Mouse (Mus musculus) neural tube, embryonic 13.5 days (tissue): Measurements from ENCODE around the gene Xiap. TPM values are rescaled to one million over a fixed set of nuclear protein-coding genes. Genes with fewer than 3 reads are reported as not detected.

ENCODE experiments used
- ATAC-seq: fragments of 200-750 bp; cut with Nextera tagmentation; 2 replicates; pipeline ENCODE4 v1.8.0; 2017; ENCODE audit warnings: low read depth, mild to moderate bottlenecking, moderate TSS enrichment, moderate library complexity
- H3K27ac ChIP-seq: fragments of 300-500 bp; sonication (generic); replicated peaks from 2 replicates; pipeline ENCODE4 v1.5.1; 2015; ENCODE audit warnings: moderate library complexity, mild to moderate bottlenecking, inconsistent platforms
- H3K27me3 ChIP-seq: fragments of 300-500 bp; sonication (generic); 2 replicates; pipeline ENCODE4 v1.6.1; 2015; ENCODE audit warnings: mild to moderate bottlenecking, inconsistent platforms
- H3K36me3 ChIP-seq: fragments of 300-500 bp; sonication (generic); 2 replicates; pipeline ENCODE4 v1.6.1; 2015; ENCODE audit warnings: mild to moderate bottlenecking, inconsistent platforms
- H3K4me1 ChIP-seq: fragments of 300-500 bp; sonication (generic); replicated peaks from 2 replicates; pipeline ENCODE4 v1.6.1; 2015; ENCODE audit warnings: inconsistent platforms
- H3K4me2 ChIP-seq: fragments of 300-500 bp; sonication (generic); 2 replicates; pipeline ENCODE4 v1.6.1; 2015; ENCODE audit warnings: inconsistent platforms, mild to moderate bottlenecking, moderate library complexity
- H3K4me3 ChIP-seq: fragments of 300-500 bp; sonication (generic); 2 replicates; pipeline ENCODE4 v1.5.1; 2015; ENCODE audit warnings: mild to moderate bottlenecking, inconsistent platforms
- H3K9ac ChIP-seq: fragments of 300-500 bp; sonication (generic); 2 replicates; pipeline ENCODE4 v1.6.1; 2015; ENCODE audit warnings: moderate library complexity, mild to moderate bottlenecking, inconsistent platforms
- H3K9me3 ChIP-seq: fragments of 300-500 bp; sonication (generic); 2 replicates; pipeline ENCODE4 v1.6.1; 2016; ENCODE audit warnings: inconsistent platforms
- WGBS: fragments of 180-500 bp; shearing (Covaris S2); methylation state at CpG from one replicate; pipeline ENCODE4 v1.1.7; 2015; 5-methylcytosine and 5-hydroxymethylcytosine counted together
- polyA plus RNA-seq: library from polyadenylated mRNA; unstranded; fragments of >200 nt; fragmentation: Nextera tagmentation; extraction: Ambion mirVana; gene quantifications from 2 replicates; pipeline ENCODE4 v1.2.1, GENCODE M21; 2015

Gene Xiap
- polyA plus RNA-seq, 1 experiment from 2014 or later, result 10.7 TPM

DNA sequence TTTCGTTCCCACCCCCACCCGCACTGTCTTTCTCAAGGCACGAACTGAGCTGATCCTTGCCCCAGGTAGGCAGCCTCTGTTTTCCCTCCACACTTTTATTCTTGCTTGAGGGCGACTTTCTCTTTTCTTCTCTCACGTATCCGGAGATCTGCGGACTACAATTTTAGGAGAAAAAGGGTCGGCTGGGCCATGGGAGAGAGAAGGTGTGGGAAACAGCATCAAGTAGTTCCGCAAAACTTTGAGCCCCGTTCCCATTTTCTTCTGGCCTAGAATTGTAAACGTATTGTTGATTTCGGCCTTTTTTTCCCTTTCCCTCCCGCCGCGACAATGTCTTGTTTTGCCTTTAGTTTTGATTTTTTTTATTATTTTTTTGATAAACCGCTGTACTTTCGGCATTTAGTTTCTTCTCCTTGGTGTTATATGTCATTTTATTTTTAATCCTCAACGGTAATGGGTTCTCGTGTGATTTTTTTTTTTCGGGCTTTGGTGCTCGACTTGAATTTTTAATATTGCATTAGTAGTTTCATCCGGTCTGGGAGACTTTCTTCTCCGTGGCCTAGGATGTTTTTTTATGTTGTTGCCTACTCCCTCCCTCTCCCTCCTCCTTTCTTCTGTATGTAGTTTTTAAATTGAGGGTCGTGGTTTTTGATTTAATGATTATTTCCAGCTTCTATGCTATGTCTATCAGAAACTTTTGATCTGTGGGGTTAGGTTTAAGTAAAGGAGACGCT is 91.7 kb downstream of the Xiap start:
- Histone ChIP-seq H3K4me2 (peak overlapping the region; percentile 58), H3K9ac (peak overlapping the region; percentile 70), H3K27me3 (no peaks in the 10 kb centered on the region), H3K4me1 (peaks cover 8% of the 10 kb centered on the region; the same call in 1 of the 2 replicates), H3K4me3 (peak overlapping the region; percentile 59), H3K27ac (peak overlapping the region; percentile 89), H3K9me3 (no peaks in the 10 kb centered on the region), H3K36me3 (no peaks in the 10 kb centered on the region)
- WGBS, result 14% methylated on average over 25 of the region's 25 CpGs
- no peak for ATAC-seq

DNA sequence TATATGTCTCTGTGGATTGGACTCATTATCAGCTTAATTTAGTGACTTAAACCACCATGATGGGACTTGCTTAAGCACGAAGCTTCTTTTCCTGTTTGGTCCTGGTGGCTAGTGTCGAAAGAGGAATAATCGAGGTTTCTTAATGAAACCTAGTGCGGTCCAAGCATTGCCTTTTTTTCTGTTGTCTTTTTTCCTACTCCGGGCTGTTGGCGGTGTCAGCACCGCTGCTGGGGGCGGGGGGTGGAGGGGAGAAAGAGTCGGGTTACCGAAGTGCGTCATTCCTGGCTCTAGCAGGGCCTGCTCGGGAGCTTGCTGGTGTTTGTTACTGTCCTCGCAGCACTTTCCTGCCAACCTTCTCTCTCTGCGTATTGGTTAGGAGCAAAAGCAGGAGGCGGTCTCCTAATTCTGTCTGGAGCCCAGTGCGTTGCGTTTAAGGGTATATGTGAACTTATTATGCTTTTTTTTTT is 92.5 kb downstream of the Xiap start:
- Histone ChIP-seq H3K4me2 (peak overlapping the region; percentile 58), H3K27me3 (no peaks in the 10 kb centered on the region), H3K4me1 (peaks cover 8% of the 10 kb centered on the region; the same call in 1 of the 2 replicates), H3K9ac (peak overlapping the region; percentile 70), H3K36me3 (no peaks in the 10 kb centered on the region), H3K4me3 (peak overlapping the region; percentile 59), H3K9me3 (no peaks in the 10 kb centered on the region), H3K27ac (peak overlapping the region; percentile 89)
- WGBS, result 23% methylated on average over 17 of the region's 17 CpGs
- peak; percentile 27; the same call in 1 of the 2 replicates for ATAC-seq

DNA sequence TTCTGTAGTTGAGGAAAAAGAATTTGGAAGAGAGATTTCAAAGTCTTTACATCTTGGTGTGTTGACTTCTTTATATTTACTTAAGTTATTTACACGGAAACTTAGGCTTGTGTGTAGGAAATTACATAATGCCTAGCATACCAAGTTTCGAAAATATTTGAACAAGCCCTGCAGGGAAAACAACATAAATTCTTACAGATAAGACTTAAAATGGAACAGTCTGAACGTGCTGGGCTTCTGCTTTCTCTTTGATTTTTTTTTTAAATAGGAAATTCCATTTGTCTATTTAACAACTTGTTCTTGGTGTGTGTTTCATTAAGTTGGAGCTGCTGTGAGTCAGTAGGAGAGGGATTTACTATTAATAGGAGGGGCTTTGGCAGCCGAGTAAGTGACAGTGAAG is 93.6 kb downstream of the Xiap start:
- 0 out of 2 replicates have a peak overlapping the region, but pooled peaks have one; percentile 47 for H3K9ac ChIP-seq
- 33% methylated on average over 4 of the region's 4 CpGs for WGBS

More for the DNA sequence above, 93.6 kb downstream of the Xiap start:
- Histone ChIP-seq H3K27me3 (no peaks in the 10 kb centered on the region), H3K4me2 (peak overlapping the region; percentile 58), H3K27ac (no peak overlapping the region), H3K36me3 (no peaks in the 10 kb centered on the region), H3K9me3 (no peaks in the 10 kb centered on the region), H3K4me1 (peaks cover 8% of the 10 kb centered on the region; the same call in 1 of the 2 replicates), H3K4me3 (peak overlapping the region; percentile 59)
- ATAC-seq, result no peak

Other genes with a start within 250 kb of the Xiap start
- gene Thoc2, start 139.0 kb upstream of the Xiap start, polyA plus RNA-seq, result 84.2 and 91.4 TPM in 2 replicates
- 20.5 and 21.4 TPM in 2 replicates for gene Stag2, start 89.6 kb downstream of the Xiap start, polyA plus RNA-seq